Mouse (Mus musculus) left cerebral cortex, postnatal 14 days (tissue): ENCODE data around the gene St8sia1. TPM values are rescaled to one million over a fixed set of nuclear protein-coding genes. Genes with fewer than 3 reads are reported as not detected.
A peak's percentile ranks its signal among the peaks of the same experiment; 100 is the strongest.

Experiments used
- DNase-seq, 2 experiments: peaks; one replicate each; pipeline ENCODE4 v3.0.0; 2021 to 2022; ENCODE audit warnings: low spot score in 2 of 2, mixed read lengths in 1 of 2
- intact Hi-C: fragments of 180-260 bp; cut with DNase I; formaldehyde crosslinking; loops from one replicate; pipeline ENCODE4 v1.15.1; 2025
- total RNA-seq, 2 experiments: library from RNA; stranded (reverse); gene quantifications; 2 replicates each; pipeline ENCODE4 v1.2.3; 2021

The St8sia1 gene
- total RNA-seq, 2 experiments from 2014 or later, result 22.1 to 24.0 TPM

DNA sequence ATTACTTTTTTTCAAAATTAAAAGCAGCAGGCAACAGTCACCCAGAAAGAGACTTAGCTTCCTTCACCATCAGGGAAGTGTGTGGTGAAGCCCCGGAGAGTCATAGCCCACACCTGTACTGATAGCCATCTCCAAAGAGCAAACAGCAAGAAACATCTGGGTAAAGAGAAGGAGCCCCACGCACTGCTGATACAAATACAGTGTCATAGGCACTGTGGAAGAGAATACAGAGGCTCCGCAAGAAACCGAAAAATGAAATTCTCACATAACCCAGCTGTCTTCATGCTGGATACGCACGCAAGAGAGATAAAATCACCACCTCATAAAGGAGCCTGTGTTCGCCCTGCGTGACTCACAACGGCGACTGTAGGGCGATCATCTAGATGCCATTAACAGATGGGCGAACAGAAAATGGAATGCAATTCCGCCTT lies 46.8 kb downstream of the St8sia1 start:
- no peak for DNase-seq
- intact Hi-C loops, result no loop called here

GRCm38 (mm10) chr6:142916271-142916941 lies 47.8 kb downstream of the St8sia1 start:
- intact Hi-C loops, result no loop called here
- DNase-seq, result no peak

DNA sequence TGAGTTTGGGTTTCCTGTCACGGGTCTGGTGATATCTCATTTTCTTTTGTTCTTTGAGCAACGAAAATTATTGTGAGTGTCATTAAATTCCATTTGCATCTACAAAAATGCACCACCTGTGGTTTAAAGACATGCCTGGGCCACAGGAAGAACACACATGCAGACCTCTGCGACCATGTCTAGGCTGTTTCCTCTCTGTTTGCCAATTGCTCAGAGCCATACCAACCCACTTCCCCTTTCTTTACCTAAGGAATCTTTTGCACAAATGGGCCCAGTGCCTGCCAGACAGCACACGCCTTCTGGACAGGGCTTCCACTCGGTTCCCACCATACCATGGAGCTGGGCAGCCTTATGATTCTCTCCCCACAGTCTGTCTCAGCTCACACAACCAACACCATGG lies 48.8 kb downstream of the St8sia1 start:
- DNase-seq, result peak in 1 of 2 experiments; percentile 11
- intact Hi-C loops, result no loop called here

- intact Hi-C loops, result no loop called here
- DNase-seq, result no peak
Observed at GRCm38 (mm10) chr6:142914676-142915075, 49.6 kb downstream of the St8sia1 start.

DNA sequence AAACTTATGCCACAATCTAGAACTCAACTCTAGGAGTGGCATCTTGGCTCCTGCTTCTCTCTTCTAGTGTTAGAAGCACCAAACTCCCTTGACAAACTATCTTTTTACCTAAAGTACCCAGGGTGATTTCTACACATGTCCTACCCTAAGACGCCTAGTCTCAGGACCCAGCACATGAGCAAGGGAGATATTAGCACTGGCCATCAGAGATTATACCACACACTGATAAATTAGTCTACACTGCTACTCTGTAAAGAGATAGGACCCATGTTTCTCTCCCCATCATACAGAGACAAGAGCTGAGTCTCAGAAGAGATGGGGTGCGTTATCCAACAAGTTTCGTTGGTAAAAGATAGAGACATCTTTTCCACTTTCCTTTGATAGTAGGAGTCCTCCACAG lies 53.0 kb downstream of the St8sia1 start:
- no peak for DNase-seq

GRCm38 (mm10) chr6:142910721-142911120 lies 53.5 kb downstream of the St8sia1 start:
- intact Hi-C loops, result no loop called here

More for the DNA sequence above, 53.0 kb downstream of the St8sia1 start:
- intact Hi-C loops, result no loop called here

GRCm38 (mm10) chr6:142909771-142910105 lies 54.5 kb downstream of the St8sia1 start:
- intact Hi-C loops, result no loop called here
- no peak for DNase-seq

More at GRCm38 (mm10) chr6:142910721-142911120, 53.5 kb downstream of the St8sia1 start:
- DNase-seq, result no peak

DNA sequence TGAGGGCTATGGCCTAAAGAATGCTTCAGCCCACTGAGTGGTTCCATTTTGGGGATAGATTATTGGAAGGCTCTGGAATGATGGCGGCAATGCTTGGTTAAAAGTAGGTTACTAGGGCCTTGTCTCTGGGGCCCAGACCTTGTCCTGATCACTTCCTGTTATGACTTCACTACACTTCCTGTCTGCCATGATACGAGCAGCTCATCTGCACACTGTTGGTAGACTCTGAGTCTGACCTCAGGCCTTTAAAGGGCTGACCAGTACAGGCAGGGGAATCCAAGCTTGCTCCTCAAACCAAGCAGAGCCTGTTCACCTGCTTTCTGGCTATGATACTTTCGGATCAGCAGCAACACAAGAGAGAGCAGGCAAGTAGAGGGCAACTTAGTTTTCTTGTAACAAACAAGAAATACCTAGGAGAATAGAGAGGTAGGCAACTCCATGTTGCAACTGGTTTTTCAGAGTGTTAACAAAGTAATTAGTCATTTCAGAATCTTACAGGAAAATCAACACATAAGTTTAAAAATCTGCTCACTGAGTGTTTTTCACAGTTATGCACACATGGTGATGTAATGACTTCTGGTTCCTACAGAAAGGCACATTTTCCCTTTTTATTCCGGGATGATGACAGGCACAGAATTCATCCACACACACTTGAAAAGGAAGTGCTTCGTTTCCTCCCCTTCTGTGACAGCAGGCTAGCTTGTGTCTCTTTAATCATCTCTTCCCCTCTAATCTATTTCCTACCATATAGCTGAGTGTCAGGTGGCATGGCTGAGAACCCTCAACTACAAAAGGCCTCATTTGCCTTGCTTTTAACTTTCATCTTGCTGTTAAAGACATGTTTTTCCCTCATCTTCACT lies 55.1 kb downstream of the St8sia1 start:
- DNase-seq, result no peak
- intact Hi-C loops, result no loop called here

DNA sequence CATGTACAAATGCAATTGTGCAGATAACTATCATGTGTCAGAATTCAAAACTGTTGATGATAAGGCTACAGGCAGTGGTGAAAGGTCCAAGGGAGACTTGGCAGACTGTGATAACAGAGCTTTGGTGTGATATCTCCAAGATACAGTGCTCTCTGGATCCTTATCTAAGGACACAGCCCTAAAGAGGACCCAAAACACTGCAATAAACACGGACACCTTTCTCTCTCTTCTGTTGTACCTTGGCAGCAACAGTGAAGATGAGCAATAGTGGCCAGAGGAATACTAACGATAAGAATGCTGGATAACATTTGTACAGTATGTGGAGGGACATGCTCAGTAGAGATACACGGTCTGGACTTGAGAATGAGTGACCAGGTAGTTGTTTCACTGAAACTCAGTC lies 55.8 kb downstream of the St8sia1 start:
- DNase-seq, result no peak
- intact Hi-C loops, result no loop called here

DNA sequence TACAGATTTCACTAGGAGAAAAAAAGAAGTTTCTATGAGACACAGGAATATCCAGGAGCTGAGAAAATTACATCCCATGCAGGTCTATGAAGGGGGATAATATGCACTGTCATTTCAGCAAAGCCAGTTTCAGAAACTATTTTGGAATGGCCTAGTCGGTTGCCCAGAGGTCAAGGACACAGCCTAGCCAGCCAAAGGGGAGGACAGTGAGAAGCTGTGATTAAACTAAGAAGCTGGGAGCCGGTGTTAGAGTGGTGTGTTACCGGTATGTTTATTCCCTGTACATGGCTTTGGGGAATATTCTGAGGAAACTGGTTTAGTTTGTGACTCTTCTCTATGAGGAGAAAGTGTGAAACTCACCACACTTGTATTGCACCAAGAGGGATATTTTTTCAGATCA lies 68.9 kb downstream of the St8sia1 start:
- intact Hi-C loops, result no loop called here
- no peak for DNase-seq

DNA sequence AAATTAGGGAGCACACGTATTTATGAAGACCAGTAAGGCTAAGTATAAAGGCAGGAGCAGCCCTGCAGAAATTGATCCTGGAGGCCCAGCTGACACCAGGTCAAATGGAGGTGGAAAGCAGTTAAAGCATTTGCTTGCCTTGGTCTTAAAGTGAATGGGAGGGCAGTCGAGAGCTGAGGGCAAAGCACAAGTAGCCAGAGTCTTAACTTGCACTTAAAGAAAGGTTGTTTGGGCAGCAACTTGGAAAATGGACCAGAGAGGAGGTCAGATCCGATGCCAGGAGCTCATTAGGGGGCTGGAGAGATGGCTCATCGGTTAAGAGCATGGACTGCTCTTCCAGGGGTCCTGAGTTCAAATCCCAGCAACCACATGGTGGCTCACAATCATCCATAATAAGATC lies 70.5 kb downstream of the St8sia1 start:
- DNase-seq, result no peak
- intact Hi-C loops, result no loop called here

DNA sequence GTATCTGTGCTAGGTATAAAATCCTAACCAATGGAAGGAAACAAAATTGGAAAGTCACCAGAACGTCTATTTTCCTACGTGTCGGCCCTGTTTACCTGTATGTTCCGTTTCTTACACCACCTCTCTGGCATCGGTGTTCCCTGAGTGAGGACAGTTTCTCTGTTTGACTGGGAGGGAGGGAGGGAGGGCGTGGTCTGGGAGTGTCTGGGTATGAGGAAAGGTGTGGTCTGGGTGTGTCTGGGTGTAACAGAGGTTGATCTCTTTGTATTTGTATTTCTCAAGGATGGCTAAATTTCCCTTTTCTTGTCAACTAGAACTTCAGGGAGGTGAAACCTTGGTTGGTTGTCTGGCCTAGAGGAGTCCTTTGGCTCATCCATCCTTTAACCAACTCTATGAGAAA lies 73.9 kb downstream of the St8sia1 start:
- intact Hi-C loops, result no loop called here
- DNase-seq, result no peak

GRCm38 (mm10) chr6:142888970-142889740 lies 75.1 kb downstream of the St8sia1 start:
- no peak for DNase-seq
- intact Hi-C loops, result no loop called here

DNA sequence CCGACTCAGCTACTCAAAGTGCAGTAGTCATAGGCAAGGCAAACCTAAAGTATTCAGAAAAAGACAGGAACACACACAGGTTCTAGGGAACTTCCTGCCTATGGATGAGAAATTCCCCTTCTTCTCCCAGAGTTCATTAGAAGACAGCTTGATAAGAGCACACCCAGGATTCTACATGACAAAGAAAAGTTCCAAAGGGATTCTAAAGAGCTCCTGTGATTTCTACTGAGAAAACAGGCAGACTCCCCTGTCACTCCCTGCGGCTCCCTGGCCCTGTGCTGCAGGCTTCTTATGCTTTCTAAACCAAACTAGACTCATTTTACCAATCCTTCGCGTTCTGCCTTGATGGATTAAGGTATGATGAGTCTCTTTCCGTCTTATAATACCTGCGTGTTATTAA lies 75.9 kb downstream of the St8sia1 start:
- DNase-seq, result no peak
- intact Hi-C loops, result no loop called here

GRCm38 (mm10) chr6:142887375-142887774 lies 76.9 kb downstream of the St8sia1 start:
- no peak for DNase-seq
- intact Hi-C loops, result no loop called here

GRCm38 (mm10) chr6:142885364-142886154 lies 78.7 kb downstream of the St8sia1 start:
- DNase-seq, result peak in 1 of 2 experiments; percentile 32
- intact Hi-C loops, result no loop called here

GRCm38 (mm10) chr6:142884128-142884527 lies 80.1 kb downstream of the St8sia1 start:
- intact Hi-C loops, result no loop called here
- DNase-seq, result no peak

DNA sequence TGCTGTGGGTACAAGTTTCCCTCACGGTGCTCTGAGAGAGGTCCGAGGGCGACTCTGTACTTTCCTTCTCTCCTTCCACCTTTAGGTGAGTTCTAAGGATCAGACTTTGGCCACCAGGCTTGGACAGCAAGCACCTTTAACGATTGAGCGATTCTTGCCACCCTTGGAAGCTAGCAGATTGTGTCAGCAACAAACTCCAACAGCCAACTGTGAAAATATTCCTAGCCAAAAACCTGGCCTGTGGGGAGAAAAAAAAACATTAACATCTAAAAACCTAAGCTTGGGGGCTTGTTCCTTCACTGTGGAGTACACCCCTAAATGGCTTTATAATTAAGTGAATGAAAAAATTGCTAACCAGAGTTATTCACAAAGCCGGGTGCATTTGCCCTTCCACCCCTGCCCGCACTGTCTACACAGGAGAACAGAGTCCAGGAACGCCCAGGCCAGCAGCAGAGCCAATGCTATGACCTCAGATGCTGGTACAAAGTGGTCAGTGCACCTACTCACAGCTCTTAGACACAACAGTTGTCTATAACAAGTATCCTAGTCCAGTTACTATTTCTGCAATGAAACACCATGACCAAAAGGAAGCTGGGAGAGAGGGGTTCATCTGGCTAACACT lies 83.3 kb downstream of the St8sia1 start:
- intact Hi-C loops, result no loop called here
- DNase-seq, result no peak
